Mouse (Mus musculus) right cerebral cortex, postnatal 25 days (tissue): Measurements from ENCODE around the gene Fras1.

ENCODE experiments used
- DNase-seq: peaks from one replicate; pipeline ENCODE4 v3.0.0; 2022

Fras1 gene

DNA sequence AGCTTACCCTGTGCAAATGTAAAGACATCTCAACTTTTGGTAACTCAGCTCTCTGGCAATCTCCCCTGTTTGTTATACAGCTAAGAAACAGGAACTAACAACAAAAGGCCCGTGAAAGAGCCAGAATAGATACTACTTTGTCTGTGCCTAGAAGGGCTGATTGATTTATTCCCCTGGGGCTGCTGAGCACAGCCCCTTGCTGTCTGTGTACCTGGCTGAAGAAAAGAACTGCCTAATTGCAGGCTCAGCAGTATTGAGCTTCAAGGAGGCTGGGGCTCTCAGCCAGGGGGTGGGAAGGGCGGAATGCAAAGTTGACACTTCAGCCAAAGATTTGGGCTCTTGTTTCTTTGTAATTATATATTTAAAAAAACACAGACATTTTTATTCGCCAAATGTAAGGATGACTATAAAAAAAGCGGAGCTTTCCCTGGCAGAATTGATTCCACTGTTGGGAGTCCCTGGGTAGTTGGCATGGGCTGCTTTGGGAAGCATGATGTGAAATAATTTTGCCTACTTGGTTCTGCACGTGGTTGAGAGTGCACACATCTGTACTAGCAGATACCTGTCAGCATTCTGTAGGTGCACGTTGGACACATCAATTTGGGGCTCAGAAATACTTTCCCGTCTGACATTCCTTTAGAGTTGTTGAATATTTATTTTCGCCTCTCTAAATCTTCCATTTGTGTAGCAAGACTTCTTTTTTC is 31.5 kb downstream of the Fras1 start:
- DNase-seq: no peak

DNA sequence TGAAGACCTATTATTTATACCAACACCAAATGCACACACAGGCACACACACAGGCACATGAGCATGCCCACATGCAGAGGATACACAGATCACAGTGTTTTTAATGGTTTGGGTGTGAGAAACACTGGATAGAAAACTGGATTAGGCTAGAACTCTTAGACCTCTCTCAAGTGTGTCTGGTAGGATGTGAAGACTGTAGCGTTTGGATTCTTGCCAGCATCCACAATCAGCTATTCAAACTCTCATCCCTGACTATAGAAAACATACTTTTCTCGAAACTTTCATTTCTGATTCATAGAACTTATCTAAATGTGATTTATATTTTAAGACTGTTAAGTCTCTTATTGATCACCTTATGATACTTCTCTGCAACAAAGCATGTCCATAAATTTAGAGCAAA is 34.5 kb downstream of the Fras1 start:
- no peak for DNase-seq

DNA sequence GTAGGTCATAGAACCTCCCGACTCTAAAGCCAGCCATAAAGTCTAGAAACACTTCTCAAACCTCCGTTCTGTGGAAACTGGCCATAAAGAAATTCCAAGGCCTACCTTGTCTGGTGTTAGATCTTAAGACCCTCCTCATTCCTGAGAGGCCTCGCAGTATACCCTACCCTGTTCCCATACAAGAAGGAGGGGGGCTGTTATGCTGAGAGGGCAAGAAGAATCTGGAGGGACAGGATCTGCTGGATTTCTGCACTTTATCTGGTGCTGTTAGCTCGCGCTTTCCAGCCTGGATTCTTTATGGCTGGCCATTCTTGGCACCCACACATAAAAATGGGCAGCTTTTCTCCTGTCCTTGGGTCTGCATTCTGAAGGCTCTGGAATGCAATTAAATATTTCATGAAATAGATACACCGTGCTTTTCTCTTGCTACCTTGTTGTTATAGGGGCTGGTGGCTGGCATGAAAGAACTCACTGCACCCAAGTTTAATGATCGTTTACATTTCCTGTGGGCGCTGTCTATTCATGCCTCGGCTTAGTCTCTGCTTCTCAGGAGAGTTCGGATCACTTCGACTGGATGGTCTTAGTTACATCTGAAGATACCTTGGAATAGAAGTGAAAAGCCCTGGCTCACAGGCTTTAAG is 39.1 kb downstream of the Fras1 start:
- no peak for DNase-seq

DNA sequence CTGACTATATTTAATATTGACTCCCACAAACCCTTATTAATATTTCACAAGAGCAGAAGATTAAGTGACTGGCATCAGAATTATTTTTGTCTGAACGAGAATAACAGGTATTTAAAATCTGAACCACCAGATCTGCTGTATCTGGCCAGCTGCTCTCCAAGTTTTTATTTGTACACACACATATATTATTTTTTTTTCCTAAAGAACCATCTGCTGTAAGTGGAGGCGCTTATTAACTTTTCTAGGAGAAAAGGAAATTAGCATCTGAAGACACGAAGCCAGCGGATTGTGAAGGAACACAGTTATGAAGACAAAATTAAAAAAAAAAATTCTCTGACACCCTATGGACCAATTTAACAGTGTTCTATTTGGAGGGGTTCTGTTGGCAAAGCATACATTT is 43.4 kb downstream of the Fras1 start:
- DNase-seq: no peak

DNA sequence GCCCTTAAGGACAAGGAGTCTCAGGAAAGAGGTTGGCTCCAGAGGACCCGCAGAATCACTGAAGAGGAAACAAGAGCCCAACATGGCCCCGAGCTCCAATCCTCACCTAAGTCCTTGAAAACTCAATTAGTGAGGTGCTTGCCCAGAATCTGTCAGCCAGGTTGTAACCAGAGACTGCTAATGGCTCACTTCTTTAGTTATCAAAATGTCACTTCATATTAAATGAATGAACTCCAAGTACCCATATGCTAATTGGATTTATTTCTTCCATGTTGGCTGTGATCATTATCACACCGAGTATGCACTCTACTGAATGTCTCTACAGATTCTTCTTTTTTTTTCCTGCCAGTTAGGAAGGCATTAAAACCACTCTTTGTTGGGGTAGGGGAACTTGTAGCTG is 47.8 kb downstream of the Fras1 start:
- DNase-seq: no peak

DNA sequence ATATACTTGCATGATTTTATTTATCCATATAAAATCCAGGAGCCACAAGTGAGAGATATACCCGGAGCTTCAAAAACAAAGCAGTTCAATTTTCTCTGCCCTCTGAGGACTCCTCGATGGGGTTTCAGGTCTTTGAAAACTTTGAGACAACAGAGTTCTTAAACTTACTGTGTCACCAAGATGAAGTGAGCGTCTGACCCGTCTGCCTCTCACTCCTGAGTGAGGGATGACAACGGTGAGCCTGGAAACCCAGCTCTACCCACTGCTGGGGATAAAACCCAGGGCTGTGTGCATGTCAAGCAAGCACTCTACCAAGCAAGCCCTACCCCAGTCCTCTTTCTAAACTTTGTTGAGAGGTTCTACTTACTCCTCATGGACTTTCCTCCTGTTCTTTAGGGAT is 49.0 kb downstream of the Fras1 start:
- no peak for DNase-seq

DNA sequence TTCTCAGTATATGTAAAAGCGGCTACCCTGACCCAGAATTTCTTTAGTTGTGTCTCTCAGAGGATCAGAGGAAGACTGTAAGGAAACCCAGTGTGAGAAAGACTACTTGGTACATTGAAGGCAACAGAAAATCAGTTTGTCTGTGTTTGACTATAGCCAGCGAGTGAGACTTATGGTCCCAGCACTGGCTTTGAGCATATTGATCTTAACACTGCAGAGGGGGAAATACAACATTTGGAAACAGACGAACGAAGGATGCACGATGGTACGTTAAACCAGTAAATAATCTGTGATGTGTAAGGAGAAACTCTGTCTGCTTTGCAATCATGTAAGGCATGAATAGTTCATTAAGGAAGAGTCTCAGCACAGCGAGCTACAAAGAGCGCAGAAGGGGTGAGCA is 51.6 kb downstream of the Fras1 start:
- no peak for DNase-seq

DNA sequence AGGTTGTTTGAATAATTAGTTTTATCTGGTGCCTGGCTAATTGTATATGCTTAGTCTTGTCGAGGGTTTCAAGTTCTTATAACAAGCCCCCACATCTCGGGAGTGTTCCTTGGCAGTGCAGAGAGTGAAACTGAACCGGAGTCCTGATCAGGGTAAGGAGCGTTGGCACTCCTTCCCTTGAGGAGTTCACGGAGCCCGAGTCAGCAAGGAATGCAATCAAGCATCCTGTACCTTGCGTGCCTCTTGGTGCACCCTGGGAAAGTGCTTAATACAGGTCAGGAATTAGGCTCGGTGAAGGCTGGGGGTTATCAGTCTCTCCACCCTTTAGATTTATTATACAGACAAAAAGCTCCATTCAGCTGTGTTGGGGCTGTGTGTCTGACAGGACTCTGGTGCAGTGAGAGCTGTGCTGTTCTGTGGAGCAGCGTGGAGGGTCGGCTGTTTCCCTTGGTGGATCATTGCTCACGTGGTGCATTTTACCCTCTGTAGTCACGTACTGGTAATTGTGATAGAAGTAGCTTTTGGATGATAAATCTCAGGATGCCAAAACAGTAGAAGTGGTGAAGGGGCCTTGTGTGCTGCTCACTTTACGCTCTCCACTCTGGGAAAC is 55.9 kb downstream of the Fras1 start:
- DNase-seq: no peak

DNA sequence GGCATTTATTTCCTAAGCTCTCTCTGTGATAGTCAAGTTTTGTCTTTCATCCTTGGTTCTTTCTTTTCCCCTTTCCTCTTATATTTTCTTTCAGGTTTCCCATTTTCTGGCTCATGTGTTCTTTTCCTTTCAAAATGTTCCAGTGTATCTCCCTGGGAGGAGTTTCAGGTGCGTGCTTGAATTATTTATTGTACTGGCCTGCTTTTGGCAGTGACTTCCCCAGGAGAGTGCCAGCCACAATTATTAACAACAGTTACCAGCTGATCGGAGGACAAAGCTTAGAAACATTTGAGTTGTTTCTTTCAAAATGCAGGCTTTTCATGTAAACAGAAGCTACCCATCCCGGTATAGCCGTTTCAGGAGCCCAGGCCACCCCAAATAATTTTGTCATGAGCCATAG is 64.1 kb downstream of the Fras1 start:
- no peak for DNase-seq

DNA sequence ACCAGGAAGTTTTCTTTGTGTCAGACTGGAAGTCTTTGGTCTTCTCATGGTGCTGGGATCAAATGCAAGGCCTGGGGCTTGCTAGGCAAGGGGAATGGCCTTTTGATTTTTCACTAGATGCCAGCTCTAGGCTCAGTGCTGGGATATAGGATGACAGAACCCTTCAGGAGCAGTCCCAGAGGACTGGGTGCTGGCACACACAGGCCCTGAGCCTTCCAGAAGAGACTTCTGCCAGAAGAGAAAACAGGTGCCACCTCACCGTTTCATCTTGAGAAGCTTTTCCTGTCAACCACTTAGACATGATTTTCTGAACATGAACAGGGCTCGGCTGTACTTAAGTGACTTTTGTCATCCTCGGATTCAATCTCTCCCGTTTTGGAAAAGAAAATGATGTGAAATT is 66.1 kb downstream of the Fras1 start:
- no peak for DNase-seq

DNA sequence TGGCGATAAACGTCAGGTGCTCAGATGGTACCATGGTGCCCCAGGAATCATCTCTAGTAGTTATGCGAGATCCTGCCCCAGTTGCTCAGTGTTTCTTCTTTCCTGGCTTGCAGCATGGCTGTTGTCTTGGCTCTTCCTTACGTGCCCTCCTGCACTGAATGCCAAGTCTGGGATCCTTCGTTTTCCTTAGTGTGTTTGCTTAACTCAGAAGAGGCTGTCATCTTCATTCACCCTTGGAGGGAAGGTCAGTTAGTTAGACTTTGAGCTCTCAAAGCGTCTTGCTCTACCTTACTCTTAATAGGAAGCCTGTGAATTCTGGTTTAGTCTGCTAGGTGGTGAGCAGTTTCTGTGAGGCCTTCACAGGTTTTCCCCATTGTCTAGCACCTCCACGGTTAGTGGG is 73.7 kb downstream of the Fras1 start:
- DNase-seq: no peak

DNA sequence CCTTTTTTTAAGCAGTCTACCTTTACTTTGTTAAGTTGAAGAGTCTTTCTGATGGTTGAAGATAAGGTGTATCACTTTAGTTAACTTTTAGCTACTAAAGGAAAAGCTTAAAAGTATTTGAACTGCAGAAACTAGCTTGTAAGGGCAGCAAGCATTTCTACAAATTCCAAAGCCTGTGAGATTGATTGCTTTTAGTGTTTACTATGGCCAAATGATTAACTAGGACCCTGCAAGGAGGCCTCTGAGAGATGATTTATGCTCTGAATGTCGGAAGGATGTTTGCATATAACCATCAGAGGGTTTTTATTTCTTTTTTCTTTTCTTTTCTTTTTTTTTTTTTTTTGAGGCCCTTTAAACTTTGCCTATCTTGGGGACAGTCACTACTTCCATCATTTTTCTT is 78.3 kb downstream of the Fras1 start:
- no peak for DNase-seq

DNA sequence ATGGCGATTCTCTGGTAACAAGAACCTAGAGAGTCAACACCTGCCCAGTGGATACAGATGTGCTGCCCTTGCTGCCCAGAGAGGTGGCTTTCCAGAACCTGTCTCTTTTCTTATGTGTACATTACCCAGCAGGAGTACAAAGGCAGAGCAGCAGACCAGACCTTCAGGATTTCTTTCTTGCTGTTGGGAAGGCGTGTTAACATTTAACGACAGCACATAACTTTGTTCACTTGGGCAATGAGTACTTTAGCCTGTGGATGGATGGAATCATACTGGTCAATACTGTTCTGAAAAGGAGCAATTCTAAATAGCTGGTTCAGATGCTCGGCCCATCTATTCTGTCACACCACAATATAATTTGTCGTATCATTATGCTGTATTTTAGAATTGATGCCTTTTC is 79.6 kb downstream of the Fras1 start:
- DNase-seq: no peak

DNA sequence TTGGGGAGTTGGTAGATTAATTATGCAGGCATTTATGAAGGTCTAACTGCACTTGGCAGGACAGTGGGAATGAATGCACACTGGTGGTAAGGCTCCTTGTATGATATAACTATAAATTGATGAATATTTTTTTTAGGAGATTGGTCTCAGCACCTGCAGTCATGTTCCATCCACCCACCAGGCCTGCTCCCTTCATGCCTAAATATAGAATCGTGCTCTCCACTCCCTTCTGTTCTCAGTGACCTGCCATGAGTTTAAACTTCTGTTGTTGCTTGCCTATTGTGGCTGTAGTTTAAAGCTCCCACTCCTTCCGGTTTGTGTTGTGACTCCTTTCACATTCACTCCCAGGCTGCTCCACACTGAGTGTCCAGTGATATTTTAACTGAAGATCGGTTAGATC is 80.7 kb downstream of the Fras1 start:
- no peak for DNase-seq

DNA sequence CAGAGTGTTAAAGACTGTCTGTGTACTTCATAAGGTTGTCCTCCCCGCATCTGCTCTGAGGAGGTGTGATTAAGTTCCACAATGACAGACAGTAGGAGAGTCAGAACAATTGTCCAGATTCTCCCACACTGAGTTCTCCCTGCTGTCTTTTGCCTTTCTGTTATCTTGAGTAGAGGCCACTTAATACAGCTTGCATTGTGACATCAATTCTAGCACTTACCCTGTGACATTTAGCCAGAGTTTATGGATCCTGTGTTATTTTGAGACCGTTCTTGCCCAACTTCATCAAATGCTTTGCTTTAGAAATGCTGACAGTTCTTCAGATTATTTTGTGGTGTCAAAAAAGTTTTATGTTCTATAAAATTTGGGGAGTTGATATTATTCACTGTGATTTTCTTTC is 81.5 kb downstream of the Fras1 start:
- DNase-seq: no peak

DNA sequence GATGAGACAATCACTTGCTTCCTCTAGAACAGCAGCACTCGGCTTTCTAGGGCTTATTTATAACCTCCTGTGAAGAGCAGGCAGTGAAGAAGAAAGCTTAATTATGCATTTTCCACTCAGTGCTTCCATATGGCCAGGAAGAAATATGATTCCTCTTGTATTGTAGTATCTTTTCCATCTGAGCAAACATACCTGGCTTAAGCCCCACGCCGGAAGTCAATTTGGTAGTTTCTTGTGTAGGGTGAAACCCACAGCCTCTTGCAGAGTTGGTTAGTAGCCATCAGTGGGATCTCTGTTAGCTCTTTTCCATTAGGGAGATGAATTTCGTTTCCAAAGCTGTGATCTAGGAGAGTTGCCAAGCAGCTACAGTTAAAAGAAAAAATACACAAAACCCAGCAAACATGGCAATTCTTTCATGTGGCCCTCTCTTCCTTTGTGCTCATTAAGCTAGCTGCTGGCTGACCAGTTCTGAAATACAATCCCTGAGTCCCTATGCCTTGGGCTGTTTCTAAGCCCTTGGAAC is 83.7 kb downstream of the Fras1 start:
- peak; percentile 10 for DNase-seq

DNA sequence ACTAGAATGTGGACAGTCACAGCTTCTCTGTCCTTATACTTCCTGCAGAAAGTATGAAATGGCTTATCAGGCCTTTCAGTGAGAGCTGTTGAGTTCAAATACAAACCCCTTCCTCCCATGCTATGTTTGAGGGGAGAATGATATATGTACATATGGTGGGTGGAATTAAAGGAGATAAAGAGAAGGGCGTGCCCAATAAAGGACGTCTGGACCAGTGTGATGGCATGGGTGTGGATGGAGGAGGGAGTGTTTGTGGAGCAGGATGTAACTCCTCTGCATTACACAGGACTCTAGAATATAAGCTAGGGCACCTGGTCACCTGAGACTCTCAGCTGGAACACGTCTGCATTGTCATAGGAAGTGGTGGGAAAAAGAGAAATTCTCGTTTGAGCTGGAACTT is 85.8 kb downstream of the Fras1 start:
- no peak for DNase-seq

DNA sequence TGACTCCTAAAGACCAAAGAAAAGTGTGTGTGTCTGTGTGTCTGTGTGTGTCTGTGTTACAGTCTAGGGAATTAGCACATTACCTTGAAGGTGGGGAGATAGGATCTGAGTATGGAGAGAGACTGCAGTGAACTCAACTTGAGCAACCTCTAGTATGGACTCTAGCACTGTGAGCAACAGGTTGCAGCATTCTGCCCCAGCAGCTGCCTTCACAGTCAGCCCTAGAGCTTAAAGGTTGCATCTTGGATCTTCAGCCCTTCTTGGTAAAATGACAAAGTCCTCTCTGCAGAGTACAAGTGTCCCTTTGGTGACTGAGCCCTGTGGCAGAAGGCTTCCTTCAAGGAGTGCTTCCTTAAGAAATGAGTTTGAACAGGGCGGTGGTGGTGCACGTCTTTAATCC is 88.4 kb downstream of the Fras1 start:
- DNase-seq: no peak

DNA sequence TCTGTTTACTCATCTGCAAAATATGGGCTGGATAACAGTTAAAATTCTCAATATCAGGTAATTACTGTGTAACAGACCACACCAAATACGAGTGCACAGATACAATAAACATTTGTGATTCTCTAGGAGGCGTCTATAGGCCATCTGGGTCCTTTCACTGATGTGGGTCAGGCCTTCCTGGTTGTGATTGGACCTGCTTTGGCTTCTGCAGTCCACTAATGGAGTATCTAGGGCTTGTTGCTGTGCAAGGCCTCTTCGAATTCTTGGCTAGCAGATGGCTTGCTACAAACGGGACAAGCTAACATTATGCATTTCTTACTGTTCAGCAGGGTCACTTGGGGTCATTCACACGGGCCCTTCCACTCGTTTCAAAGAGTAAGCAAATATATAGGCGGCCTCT is 92.7 kb downstream of the Fras1 start:
- DNase-seq: no peak

DNA sequence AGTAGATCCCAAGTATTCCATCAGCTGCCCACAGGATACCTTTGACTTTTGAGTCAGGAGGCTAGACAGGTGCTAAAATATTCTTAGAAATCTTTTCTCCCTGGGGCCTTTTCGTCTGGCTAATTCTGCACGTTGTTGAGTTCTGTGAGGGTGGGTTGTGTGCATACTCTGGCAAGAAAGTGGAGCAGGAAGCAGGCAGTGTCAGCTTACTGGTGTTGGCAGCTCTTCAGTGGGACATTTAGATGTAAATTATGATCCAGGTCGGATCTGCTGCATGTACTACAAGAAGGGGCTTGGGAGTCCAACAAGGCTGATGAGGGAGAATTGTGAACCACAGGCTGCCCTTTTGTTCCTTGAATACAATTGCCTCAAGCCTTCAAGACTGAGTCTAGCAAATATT is 98.2 kb downstream of the Fras1 start:
- DNase-seq: no peak

DNA sequence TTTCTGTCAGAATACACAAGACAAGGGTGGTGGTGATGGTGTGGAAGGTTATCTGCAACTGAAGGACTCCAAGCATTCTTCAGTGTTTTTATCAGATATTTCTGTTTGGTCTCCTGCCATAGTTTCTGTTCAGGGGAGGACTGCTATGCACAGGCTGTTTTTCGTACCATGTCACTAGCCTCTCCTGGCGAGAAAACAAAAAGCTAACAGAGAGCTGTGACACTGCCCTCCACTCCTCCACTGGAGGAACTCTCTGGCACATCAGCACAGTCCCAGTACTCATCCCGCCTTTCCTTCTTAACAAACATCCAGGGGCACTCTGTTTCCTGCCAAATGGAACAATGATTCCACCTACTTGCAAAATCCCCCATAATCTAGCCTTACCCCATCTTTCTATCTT is 101.7 kb downstream of the Fras1 start:
- no peak for DNase-seq

DNA sequence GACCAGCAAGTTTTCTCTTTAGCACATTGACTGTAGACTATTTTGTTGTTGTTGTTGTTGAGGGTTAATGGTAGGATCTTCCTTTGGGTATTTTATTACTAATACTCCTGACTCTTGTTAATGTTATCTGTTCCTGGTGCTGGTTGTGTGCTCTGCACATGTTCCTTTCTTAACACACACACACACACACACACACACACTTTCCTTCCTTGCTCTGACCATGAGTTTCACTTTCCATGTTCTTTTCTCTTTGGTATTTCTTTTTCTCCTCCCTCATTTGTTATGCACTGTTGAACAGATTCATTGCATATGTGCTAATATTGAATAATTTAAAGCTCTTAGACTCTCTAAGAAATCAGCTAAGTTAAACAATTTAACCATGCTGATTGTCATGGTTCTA is 105.2 kb downstream of the Fras1 start:
- DNase-seq: no peak

DNA sequence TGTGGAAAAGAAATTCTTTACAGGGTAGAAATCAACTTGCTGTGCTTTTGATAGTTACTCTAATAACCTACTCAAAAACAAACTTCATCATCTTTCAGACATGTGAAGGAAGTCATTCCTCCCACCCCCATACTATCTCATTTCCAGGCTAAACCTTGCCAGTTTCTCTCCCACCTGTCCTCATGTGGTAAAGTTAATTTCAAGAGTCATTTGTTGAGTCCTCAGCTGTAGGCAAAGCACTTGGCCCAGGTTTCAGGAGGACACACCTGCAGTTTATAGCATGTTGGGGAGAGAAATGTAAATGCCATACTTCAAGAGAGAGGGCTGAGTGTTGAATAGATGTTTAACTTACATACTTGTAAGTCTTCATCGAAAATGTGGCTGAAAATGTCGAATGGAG is 107.4 kb downstream of the Fras1 start:
- DNase-seq: no peak

DNA sequence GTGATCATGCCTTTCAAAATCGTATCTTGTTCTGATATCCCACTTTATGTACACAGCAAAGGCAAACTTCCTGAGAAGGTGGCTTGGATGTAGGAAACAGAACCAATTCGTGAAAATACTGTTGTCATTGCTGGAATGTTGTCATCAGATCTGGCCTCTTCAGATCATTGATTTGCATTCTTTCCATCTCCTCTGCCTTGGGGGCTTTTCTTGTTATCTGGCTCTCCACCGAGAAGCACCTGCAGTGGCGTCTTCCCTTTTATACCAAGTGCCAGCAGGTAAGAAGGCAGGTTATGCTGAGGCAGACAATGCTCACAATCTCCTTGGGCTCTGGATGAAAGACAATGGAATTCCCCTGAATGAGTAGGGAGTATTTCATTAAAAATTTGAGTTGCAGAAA is 108.3 kb downstream of the Fras1 start:
- no peak for DNase-seq

DNA sequence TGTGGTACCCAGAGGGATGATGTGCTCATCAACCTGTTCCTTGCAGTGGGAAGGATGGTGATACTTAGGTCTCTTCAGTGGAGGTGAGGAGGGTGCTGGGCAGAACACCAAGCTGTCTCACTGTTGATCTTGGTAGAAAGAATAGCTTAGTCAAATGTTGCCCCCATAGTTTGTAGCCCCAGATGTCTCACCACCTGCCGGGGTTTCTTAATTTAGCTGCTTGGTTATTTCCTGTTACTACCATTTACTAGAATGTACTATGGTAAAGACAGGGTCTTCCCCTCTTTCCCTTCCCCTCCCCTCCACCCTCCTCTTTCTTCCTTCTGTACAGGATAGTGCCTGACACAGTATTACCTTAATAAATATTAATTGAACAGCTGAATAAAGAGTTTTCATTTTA is 118.7 kb downstream of the Fras1 start:
- no peak for DNase-seq
